Mouse (Mus musculus) brain, embryonic 14.5 days (tissue): ENCODE results near the gene Scmh1.

Source experiments
- CTCF ChIP-seq: fragments of 200-500 bp; IDR thresholded peaks from 2 replicates; pipeline ENCODE4 v1.5.1; 2012; ENCODE audit warnings: inconsistent platforms, mild to moderate bottlenecking, moderate library complexity, borderline replicate concordance; ENCODE audit not compliant: insufficient read depth, insufficient read length; ENCODE audit errors: extremely low read depth
- POLR2A ChIP-seq: fragments of 200-500 bp; IDR thresholded peaks from 2 replicates; pipeline ENCODE4 v1.6.1; 2012; ENCODE audit warnings: mild to moderate bottlenecking, inconsistent platforms, borderline replicate concordance; ENCODE audit not compliant: poor library complexity, insufficient read depth, insufficient read length, severe bottlenecking; ENCODE audit errors: extremely low read depth

DNA sequence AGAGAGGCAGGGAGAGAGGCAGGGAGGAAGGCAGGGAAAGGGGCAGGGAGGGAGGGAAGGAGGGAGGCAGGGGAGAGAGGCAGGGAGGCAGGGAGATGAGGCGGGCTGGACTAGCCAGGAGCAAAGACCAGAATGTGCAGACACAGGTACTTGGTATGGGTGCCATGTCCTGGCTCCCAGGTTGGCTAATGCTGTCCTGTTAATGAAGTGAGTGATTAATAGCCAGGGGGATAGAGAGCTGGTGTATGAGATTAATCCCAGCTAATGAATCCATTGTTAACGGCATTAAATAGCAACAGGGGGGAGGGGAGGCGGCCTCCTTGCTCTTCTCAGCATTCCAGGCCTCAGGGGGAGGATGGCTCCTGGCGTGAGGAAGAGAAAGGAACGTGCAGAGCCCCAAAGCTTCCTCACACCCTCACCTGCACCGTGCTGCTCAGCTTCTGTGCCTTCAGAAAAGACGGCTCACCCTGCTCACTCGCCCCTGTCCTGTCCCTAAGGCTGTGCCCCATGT lies 45.0 kb upstream of the Scmh1 start:
- no peak for TF ChIP-seq CTCF
- no peak for TF ChIP-seq POLR2A
